Mouse (Mus musculus): ENCODE measurements around the gene Art4. TPM values are rescaled to one million over a fixed set of nuclear protein-coding genes. Genes with fewer than 3 reads are reported as not detected.

The Art4 gene
- polyA plus RNA-seq (2014; fragmentation: Illumina TruSeq; extraction: RNeasy Lipid Tissue Mini Kit (QIAGEN cat#74804); ENCODE audit: low replicate concordance): not detected

GRCm38 (mm10) chr6:136857186-136857872 lies at the start of gene Art4:
Art4 (minus strand) TSS chr6:136857733.

GRCm38 (mm10) chr6:136875670-136876069 lies 18.1 kb upstream of the Art4 start, which contains the start of gene Mgp:
Mgp (minus strand) TSS chr6:136875823.

GRCm38 (mm10) chr6:136835352-136835751 lies 22.2 kb downstream of the Art4 start, which contains the start of gene Smco3:
Smco3 (minus strand) TSS chr6:136835452.

GRCm38 (mm10) chr6:136827881-136828561 lies 29.5 kb downstream of the Art4 start, which contains the start of gene Wbp11:
Wbp11 (minus strand) TSS chr6:136828233.

GRCm38 (mm10) chr6:136827516-136827880 lies 30.0 kb downstream of the Art4 start, which contains the start of gene BC049715:
BC049715 (plus strand) TSS chr6:136827626.

GRCm38 (mm10) chr6:136808014-136808417 lies 49.5 kb downstream of the Art4 start, which contains the start of gene H2afj:
H2afj (plus strand) TSS chr6:136808244.

GRCm38 (mm10) chr6:136803739-136804633 lies 53.5 kb downstream of the Art4 start, which contains the start of gene Hist4h4:
Hist4h4 (minus strand) TSS chr6:136804415.

Other genes with a start within 250 kb of the Art4 start
- 122 TPM for gene Plbd1, start 195.8 kb downstream of the Art4 start, polyA plus RNA-seq (2014; fragmentation: Illumina TruSeq; extraction: RNeasy Lipid Tissue Mini Kit (QIAGEN cat#74804); ENCODE audit: low replicate concordance)
- 101 TPM for gene Gucy2c, start 76.0 kb downstream of the Art4 start, polyA plus RNA-seq (2014; fragmentation: Illumina TruSeq; extraction: RNeasy Lipid Tissue Mini Kit (QIAGEN cat#74804); ENCODE audit: low replicate concordance)
- 0.19 TPM for gene Hist4h4, start 53.3 kb downstream of the Art4 start, polyA plus RNA-seq (2014; fragmentation: Illumina TruSeq; extraction: RNeasy Lipid Tissue Mini Kit (QIAGEN cat#74804); ENCODE audit: low replicate concordance)
- gene H2afj, start 49.5 kb downstream of the Art4 start, polyA plus RNA-seq (2014; fragmentation: Illumina TruSeq; extraction: RNeasy Lipid Tissue Mini Kit (QIAGEN cat#74804); ENCODE audit: low replicate concordance): 8.5 TPM
- 0.37 TPM for gene BC049715, start 30.1 kb downstream of the Art4 start, polyA plus RNA-seq (2014; fragmentation: Illumina TruSeq; extraction: RNeasy Lipid Tissue Mini Kit (QIAGEN cat#74804); ENCODE audit: low replicate concordance)
- 58.0 TPM for gene Wbp11, start 29.5 kb downstream of the Art4 start, polyA plus RNA-seq (2014; fragmentation: Illumina TruSeq; extraction: RNeasy Lipid Tissue Mini Kit (QIAGEN cat#74804); ENCODE audit: low replicate concordance)
- 0.48 TPM for gene Smco3, start 22.3 kb downstream of the Art4 start, polyA plus RNA-seq (2014; fragmentation: Illumina TruSeq; extraction: RNeasy Lipid Tissue Mini Kit (QIAGEN cat#74804); ENCODE audit: low replicate concordance)
- gene Mgp, start 18.1 kb upstream of the Art4 start, polyA plus RNA-seq (2014; fragmentation: Illumina TruSeq; extraction: RNeasy Lipid Tissue Mini Kit (QIAGEN cat#74804); ENCODE audit: low replicate concordance): 16.0 TPM
- 6.7 TPM for gene Erp27, start 64.4 kb upstream of the Art4 start, polyA plus RNA-seq (2014; fragmentation: Illumina TruSeq; extraction: RNeasy Lipid Tissue Mini Kit (QIAGEN cat#74804); ENCODE audit: low replicate concordance)
- not detected for gene Pde6h, start 66.1 kb upstream of the Art4 start, polyA plus RNA-seq (2014; fragmentation: Illumina TruSeq; extraction: RNeasy Lipid Tissue Mini Kit (QIAGEN cat#74804); ENCODE audit: low replicate concordance)
- 14.7 TPM for gene Arhgdib, start 84.2 kb upstream of the Art4 start, polyA plus RNA-seq (2014; fragmentation: Illumina TruSeq; extraction: RNeasy Lipid Tissue Mini Kit (QIAGEN cat#74804); ENCODE audit: low replicate concordance)

Measured in small intestine, adult 10 weeks (tissue).